Mouse (Mus musculus) neural tube, embryonic 15.5 days (tissue): ENCODE data around the gene Ulk4. TPM values are rescaled to one million over a fixed set of nuclear protein-coding genes. Genes with fewer than 3 reads are reported as not detected.
"Not testable (repeated sequence)": the region's sequence is repeated elsewhere in the genome, so short reads cannot be mapped to it uniquely, and the experiment has no call there.

ENCODE experiments used
- ATAC-seq: fragments of 200-750 bp; cut with Nextera tagmentation; 2 replicates; pipeline ENCODE4 v1.8.0; 2017; ENCODE audit warnings: mild to moderate bottlenecking, moderate TSS enrichment, moderate library complexity; ENCODE audit not compliant: low FRiP score
- H3K27ac ChIP-seq: fragments of 300-500 bp; sonication (generic); replicated peaks from 2 replicates; pipeline ENCODE4 v1.5.1; 2015; ENCODE audit warnings: mild to moderate bottlenecking, inconsistent platforms
- H3K27me3 ChIP-seq: fragments of 300-500 bp; sonication (generic); replicated peaks from 2 replicates; pipeline ENCODE4 v1.6.1; 2015; ENCODE audit warnings: inconsistent platforms
- H3K36me3 ChIP-seq: fragments of 300-500 bp; sonication (generic); 2 replicates; pipeline ENCODE4 v1.6.1; 2015; ENCODE audit warnings: inconsistent platforms
- H3K4me1 ChIP-seq: fragments of 300-500 bp; sonication (generic); 2 replicates; pipeline ENCODE4 v1.6.1; 2015; ENCODE audit warnings: inconsistent platforms
- H3K4me2 ChIP-seq: fragments of 300-500 bp; sonication (generic); 2 replicates; pipeline ENCODE4 v1.6.1; 2015; ENCODE audit warnings: inconsistent platforms, mild to moderate bottlenecking, moderate library complexity
- H3K4me3 ChIP-seq: fragments of 300-500 bp; sonication (generic); replicated peaks from 2 replicates; pipeline ENCODE4 v1.5.1; 2015; ENCODE audit warnings: mild to moderate bottlenecking, inconsistent platforms
- H3K9ac ChIP-seq: fragments of 300-500 bp; sonication (generic); replicated peaks from 2 replicates; pipeline ENCODE4 v1.6.1; 2015; ENCODE audit warnings: mild to moderate bottlenecking, inconsistent platforms
- H3K9me3 ChIP-seq: fragments of 300-500 bp; sonication (generic); replicated peaks from 2 replicates; pipeline ENCODE4 v1.6.1; 2016; ENCODE audit warnings: inconsistent platforms
- WGBS: fragments of 180-500 bp; shearing (Covaris S2); methylation state at CpG from one replicate; pipeline ENCODE4 v1.1.7; 2015; ENCODE audit warnings: mixed read lengths; 5-methylcytosine and 5-hydroxymethylcytosine counted together
- polyA plus RNA-seq: library from polyadenylated mRNA; unstranded; fragments of >200 nt; fragmentation: Nextera tagmentation; extraction: Ambion mirVana; gene quantifications from 2 replicates; pipeline ENCODE4 v1.2.1, GENCODE M21; 2015

Ulk4 gene
- polyA plus RNA-seq, 1 experiment from 2014 or later: 62.5 TPM

- H3K36me3 ChIP-seq: no peaks in the 10 kb centered on the region
- H3K27me3 ChIP-seq: no peaks in the 10 kb centered on the region
- H3K9me3 ChIP-seq: no peaks in the 10 kb centered on the region
- no peak overlapping the region for H3K4me3 ChIP-seq
- no peak for ATAC-seq
- H3K4me1 ChIP-seq: peaks cover 17% of the 10 kb centered on the region
- WGBS: 88% methylated on average over 7 of the region's 7 CpGs
- no peak overlapping the region for H3K9ac ChIP-seq
- H3K27ac ChIP-seq: 0 out of 2 replicates have a peak overlapping the region, but pooled peaks have one; percentile 6
- no peak overlapping the region for H3K4me2 ChIP-seq
These were observed 218.9 kb downstream of the Ulk4 start for GRCm38 (mm10) chr9:121058116-121058515.

- no peak for ATAC-seq
- Histone ChIP-seq H3K36me3 (no peaks in the 10 kb centered on the region), H3K27me3 (no peaks in the 10 kb centered on the region), H3K9me3 (no peaks in the 10 kb centered on the region), H3K4me1 (peaks cover 12% of the 10 kb centered on the region), H3K4me2 (no peak overlapping the region), H3K9ac (no peak overlapping the region), H3K4me3 (no peak overlapping the region), H3K27ac (0 out of 2 replicates have a peak overlapping the region, but pooled peaks have one; percentile 6)
- 43% methylated on average over 9 of the region's 9 CpGs for WGBS
These were observed 219.6 kb downstream of the Ulk4 start for GRCm38 (mm10) chr9:121057401-121057800.

- Histone ChIP-seq H3K9ac (no peak overlapping the region), H3K27me3 (no peaks in the 10 kb centered on the region), H3K27ac (no peak overlapping the region), H3K4me1 (peaks cover 4% of the 10 kb centered on the region), H3K36me3 (no peaks in the 10 kb centered on the region), H3K4me2 (no peak overlapping the region), H3K9me3 (no peaks in the 10 kb centered on the region), H3K4me3 (no peak overlapping the region)
- no peak for ATAC-seq
- WGBS: 90% methylated on average over 3 of the region's 3 CpGs
These were observed 220.5 kb downstream of the Ulk4 start for GRCm38 (mm10) chr9:121056526-121056925.

GRCm38 (mm10) chr9:121056036-121056435, 221.0 kb downstream of the Ulk4 start:
- H3K36me3 ChIP-seq: no peaks in the 10 kb centered on the region
- no peak for ATAC-seq
- H3K4me2 ChIP-seq: no peak overlapping the region
- H3K27me3 ChIP-seq: no peaks in the 10 kb centered on the region
- H3K9ac ChIP-seq: no peak overlapping the region
- H3K27ac ChIP-seq: no peak overlapping the region
- WGBS: 91% methylated on average over 5 of the region's 5 CpGs
- H3K9me3 ChIP-seq: no peaks in the 10 kb centered on the region
- H3K4me1 ChIP-seq: 0 out of 2 replicates have a peak, but pooled peaks cover 3% of the 10 kb centered on the region
- no peak overlapping the region for H3K4me3 ChIP-seq

GRCm38 (mm10) chr9:121045657-121046056, 231.3 kb downstream of the Ulk4 start:
- ATAC-seq, H3K9ac ChIP-seq, H3K4me2 ChIP-seq, H3K9me3 ChIP-seq, H3K4me3 ChIP-seq, H3K27me3 ChIP-seq, H3K36me3 ChIP-seq, H3K27ac ChIP-seq: not testable (repeated sequence)
- peaks cover 11% of the 10 kb centered on the region for H3K4me1 ChIP-seq
- WGBS: 83% methylated on average over 9 of the region's 9 CpGs

- ATAC-seq: no peak
- H3K27me3 ChIP-seq: no peaks in the 10 kb centered on the region
- WGBS: 72% methylated on average over 17 of the region's 17 CpGs
- no peak overlapping the region for H3K4me3 ChIP-seq
- H3K9ac ChIP-seq: no peak overlapping the region
- H3K4me2 ChIP-seq: no peak overlapping the region
- H3K27ac ChIP-seq: no peak overlapping the region
- H3K4me1 ChIP-seq: peaks cover 11% of the 10 kb centered on the region
- no peaks in the 10 kb centered on the region for H3K9me3 ChIP-seq
- H3K36me3 ChIP-seq: no peaks in the 10 kb centered on the region
These were observed 232.4 kb downstream of the Ulk4 start for GRCm38 (mm10) chr9:121044471-121045206.

- H3K9ac ChIP-seq: no peak overlapping the region
- no peak overlapping the region for H3K4me2 ChIP-seq
- no peaks in the 10 kb centered on the region for H3K27me3 ChIP-seq
- H3K4me3 ChIP-seq: no peak overlapping the region
- no peaks in the 10 kb centered on the region for H3K36me3 ChIP-seq
- ATAC-seq: no peak
- WGBS: 53% methylated on average over 4 of the region's 4 CpGs
- no peaks in the 10 kb centered on the region for H3K9me3 ChIP-seq
- no peak overlapping the region for H3K27ac ChIP-seq
- H3K4me1 ChIP-seq: peaks cover 26% of the 10 kb centered on the region
These were observed 234.0 kb downstream of the Ulk4 start for GRCm38 (mm10) chr9:121043021-121043420.

- Histone ChIP-seq H3K4me3 (no peak overlapping the region), H3K36me3 (no peaks in the 10 kb centered on the region), H3K4me1 (peaks cover 36% of the 10 kb centered on the region), H3K9ac (no peak overlapping the region), H3K27ac (peak overlapping the region; percentile 56; the same call in 1 of the 2 replicates), H3K27me3 (no peaks in the 10 kb centered on the region), H3K9me3 (no peaks in the 10 kb centered on the region), H3K4me2 (no peak overlapping the region)
- WGBS: 45% methylated on average over 4 of the region's 4 CpGs
- peak; percentile 24; the same call in 1 of the 2 replicates for ATAC-seq
These were observed 238.6 kb downstream of the Ulk4 start for GRCm38 (mm10) chr9:121038396-121038795.

- WGBS: 25% methylated on average over 5 of the region's 5 CpGs
These were observed 239.0 kb downstream of the Ulk4 start for GRCm38 (mm10) chr9:121037975-121038374.

GRCm38 (mm10) chr9:121035296-121035695, 241.7 kb downstream of the Ulk4 start:
- 78% methylated on average over 6 of the region's 6 CpGs for WGBS

More at GRCm38 (mm10) chr9:121037975-121038374, 239.0 kb downstream of the Ulk4 start:
- no peaks in the 10 kb centered on the region for H3K36me3 ChIP-seq
- no peaks in the 10 kb centered on the region for H3K9me3 ChIP-seq
- H3K4me3 ChIP-seq: no peak overlapping the region
- H3K27ac ChIP-seq: peak overlapping the region; percentile 56
- no peak overlapping the region for H3K9ac ChIP-seq
- no peak overlapping the region for H3K4me2 ChIP-seq
- peak; percentile 86 for ATAC-seq
- H3K27me3 ChIP-seq: no peaks in the 10 kb centered on the region
- H3K4me1 ChIP-seq: peaks cover 36% of the 10 kb centered on the region

GRCm38 (mm10) chr9:121033596-121033995, 243.4 kb downstream of the Ulk4 start:
- Histone ChIP-seq H3K4me3 (no peak overlapping the region), H3K4me1 (peaks cover 30% of the 10 kb centered on the region), H3K9me3 (no peaks in the 10 kb centered on the region), H3K9ac (no peak overlapping the region), H3K27ac (no peak overlapping the region), H3K36me3 (no peaks in the 10 kb centered on the region), H3K27me3 (no peaks in the 10 kb centered on the region), H3K4me2 (no peak overlapping the region)
- 76% methylated on average over 4 of the region's 4 CpGs for WGBS
- no peak for ATAC-seq

More at GRCm38 (mm10) chr9:121035296-121035695, 241.7 kb downstream of the Ulk4 start:
- Histone ChIP-seq H3K4me3 (no peak overlapping the region), H3K9me3 (no peaks in the 10 kb centered on the region), H3K36me3 (no peaks in the 10 kb centered on the region), H3K27me3 (no peaks in the 10 kb centered on the region), H3K4me1 (peaks cover 39% of the 10 kb centered on the region), H3K9ac (no peak overlapping the region), H3K27ac (no peak overlapping the region), H3K4me2 (no peak overlapping the region)
- ATAC-seq: no peak

GRCm38 (mm10) chr9:121032322-121032964, 244.6 kb downstream of the Ulk4 start:
- no peak for ATAC-seq
- no peak overlapping the region for H3K9ac ChIP-seq
- no peaks in the 10 kb centered on the region for H3K9me3 ChIP-seq
- H3K4me3 ChIP-seq: no peak overlapping the region
- H3K36me3 ChIP-seq: no peaks in the 10 kb centered on the region
- H3K27ac ChIP-seq: no peak overlapping the region
- H3K4me1 ChIP-seq: peaks cover 18% of the 10 kb centered on the region
- 58% methylated on average over 10 of the region's 10 CpGs for WGBS
- no peaks in the 10 kb centered on the region for H3K27me3 ChIP-seq
- H3K4me2 ChIP-seq: no peak overlapping the region
